Mouse (Mus musculus): ENCODE results near the gene Mylk. TPM values are rescaled to one million over a fixed set of nuclear protein-coding genes. Genes with fewer than 3 reads are reported as not detected.

Mylk gene
- polyA plus RNA-seq, 1 experiment from 2014 or later: 3.9 TPM

GRCm38 (mm10) chr16:35023138-35023735 is 278.2 kb downstream of the Mylk start:
- WGBS: 3% methylated on average over 8 of the region's 8 CpGs
- DNase-seq (ENCODE audit: low spot score) (no peak), ATAC-seq (ENCODE audit: insufficient read depth, low FRiP score, low TSS enrichment) (no peak)
- H3K4me1 ChIP-seq (ENCODE audit: control insufficient read depth, insufficient read depth, low read length): no peaks in the 10 kb centered on the region
- no peaks in the 10 kb centered on the region for H3K9me3 ChIP-seq (ENCODE audit: control insufficient read depth, low read length)
- H3K4me2 ChIP-seq (ENCODE audit: low read depth): peak overlapping the region; percentile 52
- H3K27ac ChIP-seq (ENCODE audit: low read depth, low read length): no peak overlapping the region
- H3K27me3 ChIP-seq (ENCODE audit: control insufficient read depth, insufficient read depth, low read length): no peaks in the 10 kb centered on the region
- H3K36me3 ChIP-seq (ENCODE audit: control insufficient read depth, insufficient read depth, low read length): peaks cover 2% of the 10 kb centered on the region; the same call in 1 of the 2 replicates
- peak overlapping the region; percentile 88 for H3K4me3 ChIP-seq (ENCODE audit: low read depth, low read length)
- H3K9ac ChIP-seq (ENCODE audit: low read length): peak overlapping the region; percentile 87

DNA sequence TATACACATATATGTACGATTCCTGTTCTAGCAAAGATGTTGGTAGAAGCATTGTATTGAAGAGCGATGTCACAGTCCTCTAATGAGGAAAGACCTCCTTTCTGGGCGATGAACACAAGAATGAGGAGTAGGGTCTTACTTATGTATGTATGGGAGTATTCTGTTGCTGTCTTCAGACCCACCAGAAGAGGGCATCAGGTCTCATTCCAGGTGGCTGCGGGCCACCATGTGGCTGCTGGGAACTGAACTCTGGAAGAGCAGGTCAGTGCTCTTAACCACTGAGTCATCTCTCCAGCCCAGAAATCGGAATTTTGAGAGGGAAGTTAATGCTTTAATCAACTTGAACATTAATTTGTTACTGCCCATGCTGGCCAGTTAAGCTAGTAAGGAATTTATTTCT is 279.3 kb downstream of the Mylk start:
- no peak for DNase-seq (ENCODE audit: low spot score)
- Histone ChIP-seq H3K4me2 (ENCODE audit: low read depth) (no peak overlapping the region), H3K27ac (ENCODE audit: low read depth, low read length) (no peak overlapping the region), H3K27me3 (ENCODE audit: control insufficient read depth, insufficient read depth, low read length) (no peaks in the 10 kb centered on the region), H3K9me3 (ENCODE audit: control insufficient read depth, low read length) (no peaks in the 10 kb centered on the region), H3K4me3 (ENCODE audit: low read depth, low read length) (no peak overlapping the region), H3K36me3 (ENCODE audit: control insufficient read depth, insufficient read depth, low read length) (peaks cover 2% of the 10 kb centered on the region; the same call in 1 of the 2 replicates), H3K4me1 (ENCODE audit: control insufficient read depth, insufficient read depth, low read length) (no peaks in the 10 kb centered on the region), H3K9ac (ENCODE audit: low read length) (no peak overlapping the region)
- no peak for ATAC-seq (ENCODE audit: insufficient read depth, low FRiP score, low TSS enrichment)
- 84% methylated on average over 5 of the region's 5 CpGs for WGBS

DNA sequence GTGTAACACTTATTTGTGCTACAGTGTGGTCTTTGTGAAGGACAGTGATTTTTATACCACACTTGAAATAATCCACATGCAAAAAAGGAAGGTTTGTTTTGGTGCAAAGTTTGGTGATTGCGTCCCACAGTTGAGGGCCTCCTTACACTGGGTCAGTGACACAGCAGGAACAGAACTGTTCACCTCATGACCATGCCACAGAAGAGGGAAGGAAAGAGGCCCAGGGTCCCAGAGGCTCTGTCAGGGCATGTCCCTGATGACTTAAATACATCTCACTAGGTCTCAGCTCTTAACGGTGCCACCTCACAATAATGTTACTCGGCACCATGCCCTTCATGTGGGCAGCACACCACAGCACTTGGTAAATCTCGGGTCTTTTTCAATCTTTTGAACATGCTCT is 280.3 kb downstream of the Mylk start:
- DNase-seq (ENCODE audit: low spot score): no peak
- no peaks in the 10 kb centered on the region for H3K27me3 ChIP-seq (ENCODE audit: control insufficient read depth, insufficient read depth, low read length)
- WGBS: 94% methylated on average over 4 of the region's 4 CpGs
- H3K36me3 ChIP-seq (ENCODE audit: control insufficient read depth, insufficient read depth, low read length): peaks cover 2% of the 10 kb centered on the region; the same call in 1 of the 2 replicates
- no peak overlapping the region for H3K9ac ChIP-seq (ENCODE audit: low read length)
- no peak overlapping the region for H3K4me2 ChIP-seq (ENCODE audit: low read depth)
- H3K4me1 ChIP-seq (ENCODE audit: control insufficient read depth, insufficient read depth, low read length): no peaks in the 10 kb centered on the region
- H3K9me3 ChIP-seq (ENCODE audit: control insufficient read depth, low read length): no peaks in the 10 kb centered on the region
- ATAC-seq (ENCODE audit: insufficient read depth, low FRiP score, low TSS enrichment): no peak
- no peak overlapping the region for H3K27ac ChIP-seq (ENCODE audit: low read depth, low read length)
- no peak overlapping the region for H3K4me3 ChIP-seq (ENCODE audit: low read depth, low read length)

DNA sequence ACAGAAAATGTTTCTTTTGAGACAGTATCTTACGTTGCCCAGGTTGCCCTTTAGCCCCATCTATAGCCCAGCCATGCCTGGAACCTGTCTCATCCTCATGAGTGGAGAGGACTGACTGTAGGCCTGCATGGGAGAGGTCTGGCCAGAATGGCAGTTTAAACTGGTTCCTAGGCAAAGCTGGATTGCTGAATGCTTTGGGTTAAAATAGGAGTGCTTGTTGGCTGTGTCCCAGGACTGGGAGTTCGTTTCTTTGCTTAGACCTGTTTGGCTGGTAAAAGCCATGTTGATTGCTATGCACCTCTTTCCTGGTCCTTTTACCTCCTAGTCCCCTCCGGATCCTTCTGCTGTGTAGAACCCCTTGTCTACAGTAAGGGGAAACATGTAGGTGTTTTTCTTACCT is 288.2 kb downstream of the Mylk start:
- no peaks in the 10 kb centered on the region for H3K9me3 ChIP-seq (ENCODE audit: control insufficient read depth, low read length)
- no peaks in the 10 kb centered on the region for H3K27me3 ChIP-seq (ENCODE audit: control insufficient read depth, insufficient read depth, low read length)
- no peaks in the 10 kb centered on the region for H3K36me3 ChIP-seq (ENCODE audit: control insufficient read depth, insufficient read depth, low read length)
- no peak for ATAC-seq (ENCODE audit: insufficient read depth, low FRiP score, low TSS enrichment)
- H3K4me2 ChIP-seq (ENCODE audit: low read depth): no peak overlapping the region
- no peak overlapping the region for H3K27ac ChIP-seq (ENCODE audit: low read depth, low read length)
- H3K4me3 ChIP-seq (ENCODE audit: low read depth, low read length): no peak overlapping the region
- DNase-seq (ENCODE audit: low spot score): no peak
- 89% methylated on average over 3 of the region's 3 CpGs for WGBS
- H3K9ac ChIP-seq (ENCODE audit: low read length): no peak overlapping the region
- H3K4me1 ChIP-seq (ENCODE audit: control insufficient read depth, insufficient read depth, low read length): peaks cover 5% of the 10 kb centered on the region

- Histone ChIP-seq H3K36me3 (ENCODE audit: control insufficient read depth, insufficient read depth, low read length) (no peaks in the 10 kb centered on the region), H3K27me3 (ENCODE audit: control insufficient read depth, insufficient read depth, low read length) (no peaks in the 10 kb centered on the region), H3K4me3 (ENCODE audit: low read depth, low read length) (no peak overlapping the region), H3K4me2 (ENCODE audit: low read depth) (no peak overlapping the region), H3K4me1 (ENCODE audit: control insufficient read depth, insufficient read depth, low read length) (peaks cover 6% of the 10 kb centered on the region), H3K9me3 (ENCODE audit: control insufficient read depth, low read length) (no peaks in the 10 kb centered on the region), H3K9ac (ENCODE audit: low read length) (no peak overlapping the region), H3K27ac (ENCODE audit: low read depth, low read length) (no peak overlapping the region)
- ATAC-seq (ENCODE audit: insufficient read depth, low FRiP score, low TSS enrichment): no peak
- WGBS: 80% methylated on average over 8 of the region's 8 CpGs
- DNase-seq (ENCODE audit: low spot score): no peak
These were observed 289.0 kb downstream of the Mylk start for GRCm38 (mm10) chr16:35033809-35034577.

DNA sequence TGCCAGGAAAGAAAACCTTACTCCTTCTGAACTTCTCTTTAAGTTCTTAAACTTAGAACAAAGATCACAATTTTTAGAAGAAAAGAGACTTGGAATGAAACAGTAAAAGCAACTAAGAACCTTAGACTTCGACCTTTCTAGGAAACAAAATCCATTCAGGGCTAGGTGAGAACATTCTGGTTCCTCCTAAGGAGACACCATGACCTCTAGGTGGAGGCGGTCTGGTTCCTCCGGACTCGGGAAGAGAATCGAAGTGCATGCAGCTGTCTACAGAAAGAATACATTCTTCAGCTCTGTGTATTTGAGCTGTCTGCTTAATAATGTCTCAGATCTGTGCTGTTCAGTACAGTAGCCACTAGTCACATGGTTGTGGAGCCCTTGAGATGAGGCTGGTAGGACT is 290.0 kb downstream of the Mylk start:
- no peak for DNase-seq (ENCODE audit: low spot score)
- no peaks in the 10 kb centered on the region for H3K9me3 ChIP-seq (ENCODE audit: control insufficient read depth, low read length)
- H3K4me3 ChIP-seq (ENCODE audit: low read depth, low read length): no peak overlapping the region
- WGBS: 95% methylated on average over 5 of the region's 5 CpGs
- ATAC-seq (ENCODE audit: insufficient read depth, low FRiP score, low TSS enrichment): no peak
- no peak overlapping the region for H3K27ac ChIP-seq (ENCODE audit: low read depth, low read length)
- H3K9ac ChIP-seq (ENCODE audit: low read length): no peak overlapping the region
- no peaks in the 10 kb centered on the region for H3K36me3 ChIP-seq (ENCODE audit: control insufficient read depth, insufficient read depth, low read length)
- H3K27me3 ChIP-seq (ENCODE audit: control insufficient read depth, insufficient read depth, low read length): no peaks in the 10 kb centered on the region
- H3K4me2 ChIP-seq (ENCODE audit: low read depth): no peak overlapping the region
- peaks cover 6% of the 10 kb centered on the region for H3K4me1 ChIP-seq (ENCODE audit: control insufficient read depth, insufficient read depth, low read length)

GRCm38 (mm10) chr16:35036754-35037153 is 291.7 kb downstream of the Mylk start:
- DNase-seq (ENCODE audit: low spot score): no peak
- Histone ChIP-seq H3K9me3 (ENCODE audit: control insufficient read depth, low read length) (no peaks in the 10 kb centered on the region), H3K9ac (ENCODE audit: low read length) (no peak overlapping the region), H3K4me2 (ENCODE audit: low read depth) (no peak overlapping the region), H3K27me3 (ENCODE audit: control insufficient read depth, insufficient read depth, low read length) (no peaks in the 10 kb centered on the region), H3K36me3 (ENCODE audit: control insufficient read depth, insufficient read depth, low read length) (no peaks in the 10 kb centered on the region), H3K27ac (ENCODE audit: low read depth, low read length) (no peak overlapping the region), H3K4me1 (ENCODE audit: control insufficient read depth, insufficient read depth, low read length) (peaks cover 9% of the 10 kb centered on the region), H3K4me3 (ENCODE audit: low read depth, low read length) (no peak overlapping the region)
- no peak for ATAC-seq (ENCODE audit: insufficient read depth, low FRiP score, low TSS enrichment)
- 63% methylated on average over 5 of the region's 5 CpGs for WGBS

DNA sequence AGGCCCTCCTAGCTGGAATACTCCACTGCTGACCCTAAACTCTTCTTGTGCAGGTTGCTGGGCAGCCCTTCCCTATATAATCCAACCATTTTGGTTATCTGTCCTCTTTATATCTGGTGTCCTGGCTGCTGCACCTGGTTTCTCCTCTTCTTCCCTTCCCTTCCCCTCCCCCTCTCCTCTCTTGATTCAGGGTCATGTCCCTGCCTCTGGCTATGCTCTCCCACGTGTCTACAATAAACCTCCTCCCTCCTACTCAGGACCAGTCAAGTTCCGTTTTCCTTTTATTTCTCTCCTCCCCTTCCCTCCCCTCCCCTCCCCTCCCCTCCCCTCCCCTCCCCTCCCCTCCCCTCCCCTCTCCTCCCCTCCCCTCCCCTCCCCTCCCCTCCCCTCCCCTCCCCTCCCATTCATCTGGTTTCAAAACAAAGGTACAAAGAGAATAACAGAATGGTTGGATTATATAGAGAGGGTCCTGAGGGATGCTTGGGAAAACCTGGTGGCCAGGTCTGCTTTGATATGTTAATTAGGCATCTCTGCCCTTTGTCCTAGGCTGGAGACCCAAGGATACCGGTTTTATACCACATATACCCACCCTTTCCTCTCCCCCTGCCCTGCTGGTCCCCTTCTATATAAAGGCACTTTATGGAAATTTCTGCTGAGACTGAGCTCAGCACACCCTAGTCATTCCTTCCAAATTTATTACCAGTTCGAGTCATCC is 293.5 kb downstream of the Mylk start:
- DNase-seq (ENCODE audit: low spot score) (no peak), ATAC-seq (ENCODE audit: insufficient read depth, low FRiP score, low TSS enrichment) (peak; percentile 38; the same call in 1 of the 2 replicates)
- Histone ChIP-seq H3K36me3 (ENCODE audit: control insufficient read depth, insufficient read depth, low read length) (no peaks in the 10 kb centered on the region), H3K4me1 (ENCODE audit: control insufficient read depth, insufficient read depth, low read length) (peaks cover 9% of the 10 kb centered on the region), H3K9ac (ENCODE audit: low read length) (no peak overlapping the region), H3K27me3 (ENCODE audit: control insufficient read depth, insufficient read depth, low read length) (no peaks in the 10 kb centered on the region), H3K9me3 (ENCODE audit: control insufficient read depth, low read length) (no peaks in the 10 kb centered on the region), H3K4me3 (ENCODE audit: low read depth, low read length) (no peak overlapping the region), H3K4me2 (ENCODE audit: low read depth) (no peak overlapping the region), H3K27ac (ENCODE audit: low read depth, low read length) (no peak overlapping the region)
- 18% methylated on average over 4 of the region's 4 CpGs for WGBS

Data from neural tube, embryonic 11.5 days (tissue).